Mouse (Mus musculus) CH12.LX (cell line): ENCODE results near the gene Mrpl49. TPM values are rescaled to one million over a fixed set of nuclear protein-coding genes. Genes with fewer than 3 reads are reported as not detected.

ENCODE experiments used
- DNase-seq: peaks from one replicate; pipeline ENCODE4 v3.0.0-alpha.2; 2013; ENCODE audit errors: extremely low read depth
- H3K27ac ChIP-seq: 2 replicates; pipeline ENCODE4 v1.5.1; 2012; ENCODE audit warnings: low read depth, mild to moderate bottlenecking, control low read depth, moderate library complexity; ENCODE audit not compliant: insufficient read depth
- H3K27me3 ChIP-seq: replicated peaks from 2 replicates; pipeline ENCODE3; 2012; ENCODE audit warnings: inconsistent platforms
- H3K36me3 ChIP-seq, 2 experiments: replicated peaks in 1 of 2; 2 replicates each; pipeline versions ENCODE3 to v1.6.1; 2012; ENCODE audit warnings: inconsistent platforms in 1 of 2, low read length in 1 of 2, mild to moderate bottlenecking in 1 of 2, mixed read lengths in 1 of 2, moderate library complexity in 1 of 2; ENCODE audit not compliant: control insufficient read depth in 1 of 2, insufficient read depth in 1 of 2
- H3K4me1 ChIP-seq, 2 experiments: 2 replicates each; pipeline ENCODE4 v1.6.1; 2012; ENCODE audit warnings: inconsistent platforms in 1 of 2, moderate library complexity in 1 of 2; ENCODE audit not compliant: insufficient read depth in 2 of 2, control insufficient read depth in 1 of 2
- H3K4me2 ChIP-seq: 2 replicates; pipeline ENCODE4 v1.6.1; 2012; ENCODE audit warnings: low read depth, mild to moderate bottlenecking, control low read depth; ENCODE audit not compliant: poor library complexity, insufficient read depth, severe bottlenecking
- H3K4me3 ChIP-seq, 3 experiments: fragments of 150-350 bp in 1 of 3; sonication (generic) in 1 of 3; replicated peaks in 1 of 3; 2 replicates each; pipeline versions ENCODE3 to v1.5.1; 2011 to 2012; ENCODE audit warnings: low read depth in 2 of 3, low read length in 2 of 3, mild to moderate bottlenecking in 2 of 3, moderate library complexity in 2 of 3, control low read depth in 1 of 3, improper control_type of control experiment in 1 of 3, inconsistent platforms in 1 of 3, mixed read lengths in 1 of 3; ENCODE audit not compliant: poor library complexity in 1 of 3
- H3K79me2 ChIP-seq: replicated peaks from 2 replicates; pipeline ENCODE4 v1.6.1; 2012; ENCODE audit warnings: mild to moderate bottlenecking, moderate library complexity; ENCODE audit not compliant: control insufficient read depth, poor library complexity, insufficient read depth, severe bottlenecking; ENCODE audit errors: extremely low read depth
- H3K9ac ChIP-seq: 2 replicates; pipeline ENCODE4 v1.6.1; 2012; ENCODE audit warnings: low read depth, mild to moderate bottlenecking, control low read depth, moderate library complexity; ENCODE audit not compliant: insufficient read depth
- H3K9me3 ChIP-seq: replicated peaks from 2 replicates; pipeline ENCODE3; 2012; ENCODE audit warnings: low read length, inconsistent platforms, mixed read lengths
- CHD1 ChIP-seq: IDR thresholded peaks from 2 replicates; pipeline ENCODE4 v1.6.1; 2012; ENCODE audit warnings: low read depth, low read length, improper control_type of control experiment, inconsistent platforms
- CHD2 ChIP-seq: IDR thresholded peaks from 2 replicates; pipeline ENCODE4 v1.6.1; 2011; ENCODE audit warnings: low read length, improper control_type of control experiment
- CTCF ChIP-seq, 2 experiments: IDR thresholded peaks in 1 of 2; conservative IDR thresholded peaks in 1 of 2; 2 replicates each; pipeline ENCODE4 v1.5.1; 2011 to 2012; ENCODE audit warnings: low read depth in 2 of 2, low read length in 2 of 2, improper control_type of control experiment in 1 of 2, inconsistent platforms in 1 of 2, mild to moderate bottlenecking in 1 of 2, moderate library complexity in 1 of 2
- E2F4 ChIP-seq: IDR thresholded peaks from 2 replicates; pipeline ENCODE4 v1.6.1; 2011; ENCODE audit warnings: low read depth, low read length, improper control_type of control experiment; ENCODE audit not compliant: insufficient replicate concordance
- EP300 ChIP-seq: IDR thresholded peaks from 2 replicates; pipeline ENCODE4 v1.6.1; 2011; ENCODE audit warnings: low read length, improper control_type of control experiment
- ETS1 ChIP-seq: conservative IDR thresholded peaks from 2 replicates; pipeline ENCODE4 v1.6.1; 2012; ENCODE audit warnings: low read depth, mild to moderate bottlenecking, inconsistent platforms, low read length, improper control_type of control experiment, moderate library complexity
- HCFC1 ChIP-seq: IDR thresholded peaks from 2 replicates; pipeline ENCODE4 v1.6.1; 2012; ENCODE audit warnings: low read depth, mild to moderate bottlenecking, inconsistent platforms, low read length, improper control_type of control experiment
- JUND ChIP-seq: conservative IDR thresholded peaks from 2 replicates; pipeline ENCODE4 v1.6.1; 2011; ENCODE audit warnings: low read depth, low read length, improper control_type of control experiment
- MAFK ChIP-seq: IDR thresholded peaks from 2 replicates; pipeline ENCODE4 v1.6.1; 2011; ENCODE audit warnings: low read length, improper control_type of control experiment; ENCODE audit not compliant: insufficient replicate concordance
- MAX ChIP-seq: IDR thresholded peaks from 2 replicates; pipeline ENCODE4 v1.6.1; 2011; ENCODE audit warnings: low read length, improper control_type of control experiment
- MAZ ChIP-seq: IDR thresholded peaks from 2 replicates; pipeline ENCODE4 v1.6.1; 2012; ENCODE audit warnings: low read depth, mild to moderate bottlenecking, inconsistent platforms, low read length, improper control_type of control experiment, moderate library complexity
- MEF2A ChIP-seq: IDR thresholded peaks from 2 replicates; pipeline ENCODE4 v1.6.1; 2014; ENCODE audit warnings: low read depth, mild to moderate bottlenecking, inconsistent platforms, low read length, improper control_type of control experiment, borderline replicate concordance
- MXI1 ChIP-seq: IDR thresholded peaks from 2 replicates; pipeline ENCODE4 v1.6.1; 2011; ENCODE audit warnings: mild to moderate bottlenecking, low read depth, low read length, improper control_type of control experiment
- NELFE ChIP-seq: IDR thresholded peaks from 2 replicates; pipeline ENCODE4 v1.6.1; 2011; ENCODE audit warnings: low read depth, low read length, improper control_type of control experiment
- NRF1 ChIP-seq: IDR thresholded peaks from 2 replicates; pipeline ENCODE4 v1.6.1; 2014; ENCODE audit warnings: low read depth, mild to moderate bottlenecking, inconsistent platforms, low read length, improper control_type of control experiment, moderate library complexity
- POLR2A ChIP-seq: IDR thresholded peaks from 2 replicates; pipeline ENCODE4 v1.6.1; 2011; ENCODE audit warnings: low read depth, mild to moderate bottlenecking, improper control_type of control experiment, low read length
- POLR2AphosphoS2 ChIP-seq: IDR thresholded peaks from 2 replicates; pipeline ENCODE4 v1.6.1; 2011; ENCODE audit warnings: low read depth, low read length, improper control_type of control experiment
- RCOR1 ChIP-seq: conservative IDR thresholded peaks from 2 replicates; pipeline ENCODE4 v1.6.1; 2012; ENCODE audit warnings: low read depth, mild to moderate bottlenecking, inconsistent platforms, low read length, improper control_type of control experiment
- SIN3A ChIP-seq: IDR thresholded peaks from 2 replicates; pipeline ENCODE4 v1.6.1; 2012; ENCODE audit warnings: low read length, improper control_type of control experiment, inconsistent platforms
- TBP ChIP-seq: conservative IDR thresholded peaks from 2 replicates; pipeline ENCODE4 v1.6.1; 2011; ENCODE audit warnings: low read depth, low read length, improper control_type of control experiment
- TCF12 ChIP-seq: IDR thresholded peaks from 2 replicates; pipeline ENCODE4 v1.6.1; 2014; ENCODE audit warnings: low read depth, mild to moderate bottlenecking, inconsistent platforms, low read length, improper control_type of control experiment
- UBTF ChIP-seq: IDR thresholded peaks from 2 replicates; pipeline ENCODE4 v1.6.1; 2012; ENCODE audit warnings: low read depth, mild to moderate bottlenecking, inconsistent platforms, low read length, improper control_type of control experiment, moderate library complexity
- USF1 ChIP-seq: IDR thresholded peaks from 2 replicates; pipeline ENCODE4 v1.6.1; 2014; ENCODE audit warnings: low read depth, mild to moderate bottlenecking, inconsistent platforms, low read length, improper control_type of control experiment
- USF2 ChIP-seq: conservative IDR thresholded peaks from 2 replicates; pipeline ENCODE4 v1.6.1; 2011; ENCODE audit warnings: low read depth, low read length, improper control_type of control experiment
- ZC3H11A ChIP-seq: IDR thresholded peaks from 2 replicates; pipeline ENCODE4 v1.6.1; 2012; ENCODE audit warnings: low read depth, mild to moderate bottlenecking, inconsistent platforms, low read length, improper control_type of control experiment
- ZMIZ1 ChIP-seq: IDR thresholded peaks from 2 replicates; pipeline ENCODE4 v1.6.1; 2012; ENCODE audit warnings: low read depth, mild to moderate bottlenecking, inconsistent platforms, low read length, improper control_type of control experiment
- ZNF384 ChIP-seq: IDR thresholded peaks from 2 replicates; pipeline ENCODE4 v1.6.1; 2012; ENCODE audit warnings: low read depth, low read length, improper control_type of control experiment, inconsistent platforms
- dilution Hi-C: fragments of 300-500 bp; cut with MboI; formaldehyde crosslinking; loops from 2 replicates; pipeline ENCODE4 v1.14.3; 2020; ENCODE audit warnings: low sequenced_read_pairs; ENCODE audit not compliant: extremely low pct_unique_long_range_greater_than_20kb, extremely low pct_ligation_motif_present
- in situ Hi-C: fragments of 300-500 bp; cut with MboI; formaldehyde crosslinking; loops from 3 replicates; pipeline ENCODE4 v1.14.3; 2019; ENCODE audit warnings: low sequenced_read_pairs, low pct_ligation_motif_present, low pct_unique_long_range_greater_than_20kb, mixed read lengths
- polyA plus RNA-seq: library from polyadenylated mRNA; unstranded; fragments of >175 nt; gene quantifications from 2 replicates; pipeline ENCODE4 v1.2.1, GENCODE M21; 2012; ENCODE audit warnings: low read depth; ENCODE audit not compliant: insufficient read length
- total RNA-seq, 2 experiments: library from RNA; depleted of rRNA; stranded (reverse); fragments of 300-350 nt in 1 of 2; fragments of >200 nt in 1 of 2; gene quantifications; 2 replicates each; pipeline ENCODE4 v1.2.3; 2012 to 2014

The Mrpl49 gene
- total and polyA plus RNA-seq, 3 experiments, result 37.4 to 66.6 (median 59.0) TPM

DNA sequence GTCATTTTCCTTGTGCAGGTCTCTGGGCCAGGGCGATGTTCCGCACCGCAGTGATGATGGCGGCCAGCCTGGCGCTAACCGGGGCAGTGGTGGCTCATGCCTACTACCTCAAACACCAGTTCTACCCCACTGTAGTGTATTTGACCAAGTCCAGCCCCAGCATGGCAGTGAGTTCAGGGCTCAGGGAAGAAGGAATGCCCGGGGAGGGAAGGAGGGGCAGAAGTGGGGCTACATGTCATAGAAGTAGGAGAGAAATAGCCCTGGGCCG lies 9.8 kb downstream of the Mrpl49 start:
- Histone ChIP-seq H3K4me2 (peak overlapping the region; percentile 93), H3K27me3 (no peaks in the 10 kb centered on the region), H3K4me1 (peaks cover 30 to 58% of the 10 kb centered on the region in 2 experiments), H3K36me3 (peaks cover 45 to 48% of the 10 kb centered on the region in 2 experiments), H3K4me3 (peak overlapping the region; percentile 82 to 99 (median 98)), H3K27ac (peak overlapping the region; percentile 99), H3K9me3 (no peaks in the 10 kb centered on the region), H3K9ac (peak overlapping the region; percentile 97), H3K79me2 (peaks cover 50% of the 10 kb centered on the region)
- TF ChIP-seq TBP (no peak), HCFC1 (no peak), MXI1 (no peak), EP300 (no peak), RCOR1 (no peak), USF1 (no peak), ZNF384 (no peak), CTCF (conservative IDR thresholded peaks at IDR 0.05 in 1 of 2, IDR thresholded peaks at IDR 0.05 in 1 of 2; ENCODE audit: low read depth in 2 of 2, low read length in 2 of 2) (no peak), ZMIZ1 (no peak)
- no peak for DNase-seq
- dilution Hi-C loops, result no loop called here
- in situ Hi-C loops, result no loop called here

- Histone ChIP-seq H3K27ac (peak overlapping the region; percentile 99), H3K4me1 (peaks cover 28 to 58% of the 10 kb centered on the region in 2 experiments), H3K4me2 (peak overlapping the region; percentile 93), H3K79me2 (peaks cover 48% of the 10 kb centered on the region), H3K9me3 (no peaks in the 10 kb centered on the region), H3K36me3 (peaks cover 40 to 43% of the 10 kb centered on the region in 2 experiments), H3K27me3 (no peaks in the 10 kb centered on the region), H3K9ac (peak overlapping the region; percentile 97), H3K4me3 (peak overlapping the region; percentile 82 to 99 (median 98))
- dilution Hi-C loops, result no loop called here
- in situ Hi-C loops, result no loop called here
- no peak for DNase-seq
- TF ChIP-seq CHD1 (no peak; the same call in 1 of the 2 replicates), USF1 (no peak), SIN3A (no peak), ETS1 (no peak), NRF1 (no peak), ZC3H11A (no peak), MAZ (peak; percentile 5; the same call in 1 of the 2 replicates), CHD2 (no peak; the same call in 1 of the 2 replicates), JUND (no peak), CTCF (conservative IDR thresholded peaks at IDR 0.05 in 1 of 2, IDR thresholded peaks at IDR 0.05 in 1 of 2; ENCODE audit: low read depth in 2 of 2, low read length in 2 of 2) (no peak), POLR2A (no peak), ZNF384 (no peak), MAX (no peak; the same call in 1 of the 2 replicates), TBP (no peak), EP300 (no peak), HCFC1 (no peak), E2F4 (no peak), UBTF (peak; percentile 42; the same call in 1 of the 2 replicates), MAFK (no peak), POLR2AphosphoS2 (0 out of 2 replicates have a peak, but pooled peaks have one; percentile 2), MEF2A (no peak), TCF12 (no peak), NELFE (no peak; the same call in 1 of the 2 replicates), USF2 (no peak)
Observed at GRCm38 (mm10) chr19:6047154-6047898, 10.3 kb downstream of the Mrpl49 start.
